Mouse (Mus musculus): ENCODE measurements around the gene Rft1. TPM values are rescaled to one million over a fixed set of nuclear protein-coding genes. Genes with fewer than 3 reads are reported as not detected.

The Rft1 gene
- polyA plus RNA-seq (2015; fragmentation: Nextera tagmentation; extraction: Ambion mirVana) = 15.8 and 18.6 TPM in 2 replicates

DNA sequence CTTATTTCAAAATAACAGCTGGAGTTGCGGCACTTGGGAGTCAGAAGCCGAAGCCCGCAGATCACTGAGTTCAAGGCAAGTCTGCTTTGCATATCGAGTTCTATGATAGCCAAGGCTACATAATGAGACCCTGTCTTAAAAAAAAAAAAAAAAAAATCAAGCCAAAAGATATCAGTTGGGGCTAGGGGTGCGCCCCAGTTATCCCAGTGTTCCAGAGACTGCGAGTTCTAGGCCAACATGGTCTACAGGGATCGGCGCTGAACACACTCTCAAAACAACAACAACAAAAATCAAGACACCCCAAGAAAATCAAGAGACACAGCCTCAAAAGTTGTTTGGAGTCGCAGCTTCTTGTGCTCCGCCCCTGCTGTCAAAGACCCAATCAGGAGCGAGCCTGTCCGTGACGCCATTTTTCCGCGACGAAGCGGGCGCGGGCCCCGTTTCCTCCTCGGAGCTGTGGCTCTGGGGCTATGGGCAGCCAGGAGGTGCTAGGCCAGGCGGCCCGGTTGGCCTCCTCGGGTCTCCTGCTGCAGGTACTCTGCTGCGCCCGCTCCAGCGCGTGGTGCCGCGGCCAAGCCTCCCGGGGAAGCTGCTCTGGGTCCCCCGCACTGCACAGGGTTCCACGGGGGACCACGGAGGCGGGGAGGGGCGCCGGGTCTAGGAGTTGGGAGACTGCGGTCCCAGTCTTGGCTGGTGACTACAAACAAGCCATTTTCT is at the start of gene Rft1:
Rft1 (plus strand) TSS at position 418 of the 717 bp plus-strand sequence.
- H3K4me3 ChIP-seq (replicated peaks) = peak within 1 kb of the TSS; percentile 99
- H3K9ac ChIP-seq = peak within 1 kb of the TSS; percentile 100
- peaks cover 13% of the 10 kb centered on the region for H3K4me1 ChIP-seq
- peak within 1 kb of the TSS; percentile 89 for H3K27ac ChIP-seq (replicated peaks)
- H3K4me2 ChIP-seq (replicated peaks) = peak within 1 kb of the TSS; percentile 66
- peaks cover 6% of the 10 kb centered on the region; the same call in 1 of the 2 replicates for H3K36me3 ChIP-seq
- WGBS = 2% methylated on average over 38 of the region's 38 CpGs
- H3K27me3 ChIP-seq = no peaks in the 10 kb centered on the region
- peak; percentile 84 for ATAC-seq (ENCODE audit: insufficient number of reproducible peaks, low FRiP score, low TSS enrichment, low read depth)
- no peaks in the 10 kb centered on the region for H3K9me3 ChIP-seq (replicated peaks)

- H3K4me1 ChIP-seq = 0 out of 2 replicates have a peak, but pooled peaks cover 8% of the 10 kb centered on the region
- no peaks in the 10 kb centered on the region for H3K9me3 ChIP-seq (replicated peaks)
- H3K9ac ChIP-seq = no peak overlapping the region
- ATAC-seq (ENCODE audit: insufficient number of reproducible peaks, low FRiP score, low TSS enrichment, low read depth) = no peak
- 78% methylated on average over 5 of the region's 5 CpGs for WGBS
- H3K36me3 ChIP-seq = peaks cover 44% of the 10 kb centered on the region
- H3K27ac ChIP-seq (replicated peaks) = no peak overlapping the region
- no peaks in the 10 kb centered on the region for H3K27me3 ChIP-seq
- H3K4me2 ChIP-seq (replicated peaks) = no peak overlapping the region
- no peak overlapping the region for H3K4me3 ChIP-seq (replicated peaks)
These were observed 47.3 kb upstream of the Rft1 start for GRCm38 (mm10) chr14:30606817-30607216.

DNA sequence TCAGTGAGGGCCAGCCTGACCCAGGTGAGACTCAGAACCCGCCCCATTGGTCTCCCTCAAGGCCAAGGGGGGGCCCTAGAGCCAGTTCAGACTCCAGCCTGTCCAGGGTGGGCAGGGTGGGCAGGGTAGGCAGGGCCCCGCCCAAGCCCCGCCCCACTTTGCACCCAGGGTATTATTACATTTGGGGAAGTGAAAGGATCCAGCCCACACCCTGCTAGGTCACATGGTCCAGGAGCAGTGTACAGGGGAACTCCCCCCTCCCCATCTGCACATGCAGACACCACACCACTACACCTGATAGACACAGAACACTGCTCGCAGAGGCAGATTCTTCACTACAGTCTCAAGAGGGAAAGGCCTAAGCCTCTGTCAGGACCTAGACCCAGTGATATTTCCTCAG is 46.5 kb upstream of the Rft1 start:
- 74% methylated on average over 4 of the region's 4 CpGs for WGBS
- Histone ChIP-seq H3K27ac (replicated peaks) (no peak overlapping the region), H3K9me3 (replicated peaks) (no peaks in the 10 kb centered on the region), H3K4me1 (peaks cover 15% of the 10 kb centered on the region; the same call in 1 of the 2 replicates), H3K36me3 (peaks cover 35% of the 10 kb centered on the region), H3K4me2 (replicated peaks) (no peak overlapping the region), H3K9ac (no peak overlapping the region), H3K4me3 (replicated peaks) (no peak overlapping the region), H3K27me3 (no peaks in the 10 kb centered on the region)
- no peak; the same call in 1 of the 2 replicates for ATAC-seq (ENCODE audit: insufficient number of reproducible peaks, low FRiP score, low TSS enrichment, low read depth)

GRCm38 (mm10) chr14:30608176-30608575 is 46.0 kb upstream of the Rft1 start:
- no peak overlapping the region for H3K27ac ChIP-seq (replicated peaks)
- H3K9me3 ChIP-seq (replicated peaks) = no peaks in the 10 kb centered on the region
- ATAC-seq (ENCODE audit: insufficient number of reproducible peaks, low FRiP score, low TSS enrichment, low read depth) = no peak
- H3K4me1 ChIP-seq = peaks cover 15% of the 10 kb centered on the region; the same call in 1 of the 2 replicates
- no peak overlapping the region for H3K9ac ChIP-seq
- H3K4me2 ChIP-seq (replicated peaks) = no peak overlapping the region
- 70% methylated on average over 6 of the region's 6 CpGs for WGBS
- H3K36me3 ChIP-seq = peaks cover 34% of the 10 kb centered on the region
- H3K4me3 ChIP-seq (replicated peaks) = no peak overlapping the region
- no peaks in the 10 kb centered on the region for H3K27me3 ChIP-seq

GRCm38 (mm10) chr14:30609499-30609898 is 44.7 kb upstream of the Rft1 start:
- Histone ChIP-seq H3K4me1 (peaks cover 17% of the 10 kb centered on the region; the same call in 1 of the 2 replicates), H3K4me3 (replicated peaks) (no peak overlapping the region), H3K4me2 (replicated peaks) (no peak overlapping the region), H3K36me3 (peaks cover 24% of the 10 kb centered on the region; the same call in 1 of the 2 replicates), H3K9me3 (replicated peaks) (no peaks in the 10 kb centered on the region), H3K9ac (no peak overlapping the region), H3K27ac (replicated peaks) (no peak overlapping the region), H3K27me3 (no peaks in the 10 kb centered on the region)
- 91% methylated on average over 3 of the region's 3 CpGs for WGBS
- ATAC-seq (ENCODE audit: insufficient number of reproducible peaks, low FRiP score, low TSS enrichment, low read depth) = no peak

GRCm38 (mm10) chr14:30610304-30610703 is 43.9 kb upstream of the Rft1 start:
- H3K4me1 ChIP-seq = peaks cover 25% of the 10 kb centered on the region
- no peaks in the 10 kb centered on the region for H3K27me3 ChIP-seq
- H3K9me3 ChIP-seq (replicated peaks) = no peaks in the 10 kb centered on the region
- no peak overlapping the region for H3K4me2 ChIP-seq (replicated peaks)
- H3K4me3 ChIP-seq (replicated peaks) = no peak overlapping the region
- no peak for ATAC-seq (ENCODE audit: insufficient number of reproducible peaks, low FRiP score, low TSS enrichment, low read depth)
- WGBS = 67% methylated on average over 2 of the region's 2 CpGs
- no peak overlapping the region for H3K9ac ChIP-seq
- peaks cover 19% of the 10 kb centered on the region; the same call in 1 of the 2 replicates for H3K36me3 ChIP-seq
- no peak overlapping the region for H3K27ac ChIP-seq (replicated peaks)

- no peak overlapping the region for H3K27ac ChIP-seq (replicated peaks)
- peaks cover 26% of the 10 kb centered on the region for H3K4me1 ChIP-seq
- ATAC-seq (ENCODE audit: insufficient number of reproducible peaks, low FRiP score, low TSS enrichment, low read depth) = no peak
- H3K4me2 ChIP-seq (replicated peaks) = no peak overlapping the region
- H3K27me3 ChIP-seq = no peaks in the 10 kb centered on the region
- H3K36me3 ChIP-seq = peaks cover 19% of the 10 kb centered on the region; the same call in 1 of the 2 replicates
- 86% methylated on average over 3 of the region's 3 CpGs for WGBS
- H3K9me3 ChIP-seq (replicated peaks) = no peaks in the 10 kb centered on the region
- H3K4me3 ChIP-seq (replicated peaks) = no peak overlapping the region
- H3K9ac ChIP-seq = no peak overlapping the region
These were observed 43.2 kb upstream of the Rft1 start for GRCm38 (mm10) chr14:30610940-30611339.

GRCm38 (mm10) chr14:30612523-30612922 is 41.6 kb upstream of the Rft1 start:
- peaks cover 19% of the 10 kb centered on the region; the same call in 1 of the 2 replicates for H3K36me3 ChIP-seq
- ATAC-seq (ENCODE audit: insufficient number of reproducible peaks, low FRiP score, low TSS enrichment, low read depth) = no peak
- 25% methylated on average over 7 of the region's 7 CpGs for WGBS
- H3K4me1 ChIP-seq = peaks cover 30% of the 10 kb centered on the region
- H3K4me2 ChIP-seq (replicated peaks) = no peak overlapping the region
- no peaks in the 10 kb centered on the region for H3K27me3 ChIP-seq
- no peak overlapping the region for H3K27ac ChIP-seq (replicated peaks)
- no peak overlapping the region for H3K4me3 ChIP-seq (replicated peaks)
- H3K9ac ChIP-seq = no peak overlapping the region
- no peaks in the 10 kb centered on the region for H3K9me3 ChIP-seq (replicated peaks)

- WGBS = 75% methylated on average over 2 of the region's 2 CpGs
- no peak overlapping the region for H3K4me2 ChIP-seq (replicated peaks)
- no peak for ATAC-seq (ENCODE audit: insufficient number of reproducible peaks, low FRiP score, low TSS enrichment, low read depth)
- no peak overlapping the region for H3K27ac ChIP-seq (replicated peaks)
- no peak overlapping the region for H3K9ac ChIP-seq
- H3K4me3 ChIP-seq (replicated peaks) = no peak overlapping the region
- no peaks in the 10 kb centered on the region for H3K27me3 ChIP-seq
- no peaks in the 10 kb centered on the region for H3K9me3 ChIP-seq (replicated peaks)
- H3K36me3 ChIP-seq = peaks cover 16% of the 10 kb centered on the region; the same call in 1 of the 2 replicates
- peaks cover 26% of the 10 kb centered on the region for H3K4me1 ChIP-seq
These were observed 41.0 kb upstream of the Rft1 start for GRCm38 (mm10) chr14:30612962-30613715.

- H3K4me2 ChIP-seq (replicated peaks) = no peak overlapping the region
- WGBS = 41% methylated on average over 2 of the region's 2 CpGs
- H3K27me3 ChIP-seq = no peaks in the 10 kb centered on the region
- H3K27ac ChIP-seq (replicated peaks) = no peak overlapping the region
- ATAC-seq (ENCODE audit: insufficient number of reproducible peaks, low FRiP score, low TSS enrichment, low read depth) = no peak
- H3K9me3 ChIP-seq (replicated peaks) = no peaks in the 10 kb centered on the region
- H3K4me1 ChIP-seq = peaks cover 24% of the 10 kb centered on the region
- H3K36me3 ChIP-seq = 0 out of 2 replicates have a peak, but pooled peaks cover 4% of the 10 kb centered on the region
- no peak overlapping the region for H3K4me3 ChIP-seq (replicated peaks)
- no peak overlapping the region for H3K9ac ChIP-seq
These were observed 37.4 kb upstream of the Rft1 start for GRCm38 (mm10) chr14:30616751-30617150.

- H3K9me3 ChIP-seq (replicated peaks) = no peaks in the 10 kb centered on the region
- H3K27ac ChIP-seq (replicated peaks) = no peak overlapping the region
- WGBS = 89% methylated on average over 2 of the region's 2 CpGs
- no peak for ATAC-seq (ENCODE audit: insufficient number of reproducible peaks, low FRiP score, low TSS enrichment, low read depth)
- no peak overlapping the region for H3K4me3 ChIP-seq (replicated peaks)
- H3K9ac ChIP-seq = no peak overlapping the region
- H3K4me2 ChIP-seq (replicated peaks) = no peak overlapping the region
- H3K4me1 ChIP-seq = peaks cover 28% of the 10 kb centered on the region; the same call in 1 of the 2 replicates
- H3K36me3 ChIP-seq = 0 out of 2 replicates have a peak, but pooled peaks cover 4% of the 10 kb centered on the region
- H3K27me3 ChIP-seq = no peaks in the 10 kb centered on the region
These were observed 35.3 kb upstream of the Rft1 start for GRCm38 (mm10) chr14:30618746-30619275.
